Mouse (Mus musculus): ENCODE measurements around the gene Lrrc74a. TPM values are rescaled to one million over a fixed set of nuclear protein-coding genes. Genes with fewer than 3 reads are reported as not detected.

Gene Lrrc74a
- polyA plus RNA-seq, 2 experiments, result not detected

DNA sequence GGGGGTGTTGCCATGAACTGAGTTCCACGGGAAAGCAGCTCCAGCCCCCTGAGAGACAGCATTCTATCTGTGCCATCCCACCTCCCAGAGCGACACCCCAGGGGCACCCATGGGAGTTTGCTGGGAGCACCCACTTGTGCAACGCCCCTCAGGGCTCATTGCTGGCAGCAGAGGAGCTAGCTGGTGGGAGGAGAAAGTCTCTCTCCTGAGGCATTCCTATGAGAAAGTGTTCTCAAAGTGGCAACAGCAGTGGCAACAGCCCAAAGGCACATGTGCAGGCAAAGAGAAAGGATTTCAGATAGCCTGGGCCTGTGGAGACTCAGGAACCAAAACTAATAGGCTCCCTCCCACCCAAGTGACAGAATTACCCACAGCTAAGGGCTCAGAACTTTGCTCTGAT lies 78.6 kb downstream of the Lrrc74a start:
- H3K36me3 ChIP-seq (replicated peaks; ENCODE audit: control insufficient read depth, insufficient read depth, low read depth), result no peaks in the 10 kb centered on the region
- H3K9ac ChIP-seq (replicated peaks), result no peak overlapping the region
- H3K4me1 ChIP-seq (replicated peaks; ENCODE audit: control insufficient read depth in 2 of 2, insufficient read depth in 2 of 2, low read length in 1 of 2), result peaks cover 12 to 25% of the 10 kb centered on the region in 2 experiments
- ATAC-seq (ENCODE audit: insufficient read depth) (no peak), DNase-seq (ENCODE audit: low read depth in 3 of 3, low spot score in 3 of 3) (no peak)
- no peaks in the 10 kb centered on the region for H3K9me3 ChIP-seq (ENCODE audit: control insufficient read depth, low read length)
- no peak overlapping the region for H3K4me3 ChIP-seq (ENCODE audit: insufficient read depth in 1 of 2, low read depth in 2 of 2, low read length in 2 of 2)
- H3K27ac ChIP-seq, result no peak overlapping the region
- no peak for TF ChIP-seq CTCF (IDR thresholded peaks at IDR 0.05; ENCODE audit: low read depth)
- no peak for TF ChIP-seq EP300 (IDR thresholded peaks at IDR 0.05; ENCODE audit: low read depth)
- no peak overlapping the region for H3K4me2 ChIP-seq (ENCODE audit: low read depth)
- no peaks in the 10 kb centered on the region; the same call in 1 of the 2 replicates for H3K27me3 ChIP-seq (ENCODE audit: control insufficient read depth, insufficient read depth, low read length)
- 61% methylated on average over 3 of the region's 3 CpGs for WGBS (ENCODE audit: insufficient replicate concordance)

Other genes with a start within 250 kb of the Lrrc74a start
- 0.58 and 0.65 TPM in 2 replicates for gene Vash1, start 55.7 kb upstream of the Lrrc74a start, polyA plus RNA-seq (2012; rRNA removed)
- 0.56 and 0.61 TPM in 2 replicates for gene Vash1, start 55.7 kb upstream of the Lrrc74a start, polyA plus RNA-seq (2014; fragmentation: Nextera tagmentation; extraction: Ambion mirVana)
- 0.56 and 0.60 TPM in 2 replicates for gene Angel1, start 7.9 kb upstream of the Lrrc74a start, polyA plus RNA-seq (2012; rRNA removed)
- 0.68 and 1.1 TPM in 2 replicates for gene Angel1, start 7.9 kb upstream of the Lrrc74a start, polyA plus RNA-seq (2014; fragmentation: Nextera tagmentation; extraction: Ambion mirVana)
- gene Irf2bpl, start 150.4 kb downstream of the Lrrc74a start, polyA plus RNA-seq (2012; rRNA removed), result 1.4 and 1.5 TPM in 2 replicates
- gene Irf2bpl, start 150.4 kb downstream of the Lrrc74a start, polyA plus RNA-seq (2014; fragmentation: Nextera tagmentation; extraction: Ambion mirVana), result 1.4 and 1.5 TPM in 2 replicates
- 7.5 and 8.8 TPM in 2 replicates for gene Cipc, start 212.7 kb downstream of the Lrrc74a start, polyA plus RNA-seq (2012; rRNA removed)
- gene Cipc, start 212.7 kb downstream of the Lrrc74a start, polyA plus RNA-seq (2014; fragmentation: Nextera tagmentation; extraction: Ambion mirVana), result 10.0 and 10.7 TPM in 2 replicates